Mouse (Mus musculus): Measurements from ENCODE around the gene Ppm1m. TPM values are rescaled to one million over a fixed set of nuclear protein-coding genes. Genes with fewer than 3 reads are reported as not detected.

The Ppm1m gene
- polyA plus RNA-seq, 1 experiment from 2014 or later = 33.4 TPM

DNA sequence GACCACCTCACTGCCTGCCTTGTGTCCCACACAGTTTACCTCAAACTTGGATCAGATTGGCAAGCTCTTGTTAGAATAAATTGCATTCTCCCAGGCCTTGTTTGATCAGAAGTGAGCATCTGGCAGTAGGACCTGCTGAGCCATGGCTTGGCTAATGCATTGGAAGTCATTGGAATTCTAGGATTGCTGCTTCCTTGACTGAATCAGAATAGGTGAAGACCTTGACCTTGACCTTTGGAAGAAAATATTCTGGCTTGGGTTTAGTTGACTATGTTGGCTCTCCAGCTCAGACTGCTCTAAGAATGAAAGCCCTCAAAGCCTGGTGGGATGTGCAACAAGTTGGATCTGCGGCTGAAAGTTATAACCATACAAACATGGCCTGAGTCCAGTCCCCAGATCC, 8.2 kb downstream of the Ppm1m start:
- ATAC-seq = no peak
- WGBS = 78% methylated on average over 1 of the region's 1 CpGs
- Histone ChIP-seq H3K36me3 (ENCODE audit: insufficient read depth, low read length) (peaks cover 14% of the 10 kb centered on the region; the same call in 1 of the 2 replicates), H3K9ac (replicated peaks; ENCODE audit: low read depth) (no peak overlapping the region), H3K4me2 (replicated peaks; ENCODE audit: low read depth, low read length) (no peak overlapping the region), H3K27ac (ENCODE audit: low read length) (no peak overlapping the region), H3K4me1 (ENCODE audit: insufficient read depth, low read depth, low read length) (no peaks in the 10 kb centered on the region), H3K27me3 (replicated peaks; ENCODE audit: insufficient read depth, low read length) (no peaks in the 10 kb centered on the region), H3K4me3 (ENCODE audit: low read depth, low read length) (no peak overlapping the region), H3K9me3 (ENCODE audit: low read length) (no peaks in the 10 kb centered on the region)
- TF ChIP-seq CTCF (IDR thresholded peaks at IDR 0.05) (no peak), EP300 (IDR thresholded peaks at IDR 0.05) (no peak)
- no peak for DNase-seq (ENCODE audit: low spot score)

DNA sequence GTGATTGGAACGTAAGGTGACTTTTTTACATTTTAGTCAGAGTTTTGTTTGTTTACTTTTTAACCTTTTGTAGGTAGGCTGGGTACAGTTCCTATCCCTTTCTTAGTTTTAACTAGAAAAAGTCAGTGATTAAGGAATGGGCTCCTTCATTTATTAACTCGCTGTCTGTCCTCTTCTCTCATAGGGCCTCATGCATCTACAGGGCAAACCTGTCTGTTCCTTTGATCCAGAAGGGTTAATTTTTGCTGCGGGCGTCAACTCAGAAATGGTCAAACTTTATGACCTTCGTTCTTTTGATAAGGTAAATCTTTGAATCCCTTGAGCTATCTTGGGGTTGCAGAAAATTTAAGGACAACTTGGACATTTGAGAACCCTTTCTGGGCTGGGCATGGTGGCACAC, 15.6 kb downstream of the Ppm1m start:
- WGBS = 86% methylated on average over 5 of the region's 5 CpGs
- H3K27ac ChIP-seq (ENCODE audit: low read length) = no peak overlapping the region
- H3K4me3 ChIP-seq (ENCODE audit: low read depth, low read length) = no peak overlapping the region
- H3K4me1 ChIP-seq (ENCODE audit: insufficient read depth, low read depth, low read length) = no peaks in the 10 kb centered on the region
- no peaks in the 10 kb centered on the region for H3K27me3 ChIP-seq (replicated peaks; ENCODE audit: insufficient read depth, low read length)
- ATAC-seq (no peak), DNase-seq (ENCODE audit: low spot score) (no peak)
- no peak overlapping the region for H3K4me2 ChIP-seq (replicated peaks; ENCODE audit: low read depth, low read length)
- peaks cover 52% of the 10 kb centered on the region; the same call in 1 of the 2 replicates for H3K36me3 ChIP-seq (ENCODE audit: insufficient read depth, low read length)
- H3K9me3 ChIP-seq (ENCODE audit: low read length) = no peaks in the 10 kb centered on the region
- H3K9ac ChIP-seq (replicated peaks; ENCODE audit: low read depth) = no peak overlapping the region
- TF ChIP-seq CTCF (IDR thresholded peaks at IDR 0.05) (no peak), EP300 (IDR thresholded peaks at IDR 0.05) (no peak)

- Histone ChIP-seq H3K4me2 (replicated peaks; ENCODE audit: low read depth, low read length) (no peak overlapping the region), H3K4me3 (ENCODE audit: low read depth, low read length) (no peak overlapping the region), H3K27me3 (replicated peaks; ENCODE audit: insufficient read depth, low read length) (no peaks in the 10 kb centered on the region), H3K36me3 (ENCODE audit: insufficient read depth, low read length) (peaks cover 49% of the 10 kb centered on the region; the same call in 1 of the 2 replicates), H3K27ac (ENCODE audit: low read length) (no peak overlapping the region), H3K4me1 (ENCODE audit: insufficient read depth, low read depth, low read length) (no peaks in the 10 kb centered on the region), H3K9ac (replicated peaks; ENCODE audit: low read depth) (no peak overlapping the region), H3K9me3 (ENCODE audit: low read length) (no peaks in the 10 kb centered on the region)
- DNase-seq (ENCODE audit: low spot score) = no peak
- no peak for ATAC-seq
- 87% methylated on average over 4 of the region's 4 CpGs for WGBS
- TF ChIP-seq CTCF (IDR thresholded peaks at IDR 0.05) (no peak), EP300 (IDR thresholded peaks at IDR 0.05) (no peak)
Observed at GRCm38 (mm10) chr9:106182146-106182545, 17.4 kb downstream of the Ppm1m start.

DNA sequence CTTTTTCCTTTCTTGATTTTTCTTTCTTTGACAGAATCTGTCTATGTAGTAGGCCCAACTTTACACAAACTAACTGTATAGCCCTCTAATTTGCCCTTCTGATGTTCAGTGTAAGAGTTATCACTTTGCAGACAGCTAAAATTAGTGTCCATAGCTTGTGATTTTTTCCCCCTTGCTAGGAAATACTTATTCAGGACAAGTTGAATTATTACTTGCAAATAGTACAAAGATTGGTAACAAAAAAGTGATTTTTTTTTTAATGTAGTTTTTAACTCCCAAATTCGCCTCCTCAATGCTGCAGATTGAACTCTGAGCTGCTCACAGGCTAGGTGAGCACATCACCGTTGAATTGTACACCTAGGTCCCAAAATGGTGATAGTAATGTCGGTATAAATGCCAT, 19.6 kb downstream of the Ppm1m start:
- Histone ChIP-seq H3K27me3 (replicated peaks; ENCODE audit: insufficient read depth, low read length) (no peaks in the 10 kb centered on the region), H3K36me3 (ENCODE audit: insufficient read depth, low read length) (peaks cover 43% of the 10 kb centered on the region; the same call in 1 of the 2 replicates), H3K4me3 (ENCODE audit: low read depth, low read length) (no peak overlapping the region), H3K4me2 (replicated peaks; ENCODE audit: low read depth, low read length) (no peak overlapping the region), H3K9ac (replicated peaks; ENCODE audit: low read depth) (no peak overlapping the region), H3K9me3 (ENCODE audit: low read length) (no peaks in the 10 kb centered on the region), H3K4me1 (ENCODE audit: insufficient read depth, low read depth, low read length) (0 out of 2 replicates have a peak, but pooled peaks cover under 1% of the 10 kb centered on the region), H3K27ac (ENCODE audit: low read length) (no peak overlapping the region)
- no peak for DNase-seq (ENCODE audit: low spot score)
- no peak for ATAC-seq
- TF ChIP-seq CTCF (IDR thresholded peaks at IDR 0.05) (no peak), EP300 (IDR thresholded peaks at IDR 0.05) (no peak)
- 88% methylated on average over 3 of the region's 3 CpGs for WGBS

DNA sequence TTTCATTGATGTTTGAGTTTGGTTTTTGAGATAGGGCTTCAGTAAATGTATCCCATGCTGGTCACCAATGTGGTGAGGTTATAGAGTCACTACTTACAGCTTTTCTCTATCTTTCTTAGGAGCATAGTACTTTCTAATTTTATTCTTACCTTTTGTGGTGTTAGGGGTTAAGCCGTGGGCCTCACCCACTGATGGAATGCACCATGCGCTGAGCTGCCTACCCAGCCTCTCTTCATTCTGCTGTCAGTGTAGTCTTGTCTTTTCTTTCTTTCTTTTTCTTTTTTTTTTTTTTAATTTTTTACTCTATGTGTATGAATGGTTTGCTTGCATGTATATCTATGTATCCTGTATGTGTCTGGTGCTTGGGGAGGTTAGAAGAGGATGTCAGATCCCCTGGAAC, 20.1 kb downstream of the Ppm1m start:
- ATAC-seq = no peak
- no peak overlapping the region for H3K4me2 ChIP-seq (replicated peaks; ENCODE audit: low read depth, low read length)
- TF ChIP-seq CTCF (IDR thresholded peaks at IDR 0.05) (no peak), EP300 (IDR thresholded peaks at IDR 0.05) (no peak)
- H3K4me3 ChIP-seq (ENCODE audit: low read depth, low read length) = no peak overlapping the region
- 76% methylated on average over 2 of the region's 2 CpGs for WGBS
- H3K36me3 ChIP-seq (ENCODE audit: insufficient read depth, low read length) = peaks cover 40% of the 10 kb centered on the region; the same call in 1 of the 2 replicates
- no peaks in the 10 kb centered on the region for H3K9me3 ChIP-seq (ENCODE audit: low read length)
- no peak overlapping the region for H3K27ac ChIP-seq (ENCODE audit: low read length)
- no peak overlapping the region for H3K9ac ChIP-seq (replicated peaks; ENCODE audit: low read depth)
- no peak for DNase-seq (ENCODE audit: low spot score)
- no peaks in the 10 kb centered on the region for H3K27me3 ChIP-seq (replicated peaks; ENCODE audit: insufficient read depth, low read length)
- 0 out of 2 replicates have a peak, but pooled peaks cover 4% of the 10 kb centered on the region for H3K4me1 ChIP-seq (ENCODE audit: insufficient read depth, low read depth, low read length)

DNA sequence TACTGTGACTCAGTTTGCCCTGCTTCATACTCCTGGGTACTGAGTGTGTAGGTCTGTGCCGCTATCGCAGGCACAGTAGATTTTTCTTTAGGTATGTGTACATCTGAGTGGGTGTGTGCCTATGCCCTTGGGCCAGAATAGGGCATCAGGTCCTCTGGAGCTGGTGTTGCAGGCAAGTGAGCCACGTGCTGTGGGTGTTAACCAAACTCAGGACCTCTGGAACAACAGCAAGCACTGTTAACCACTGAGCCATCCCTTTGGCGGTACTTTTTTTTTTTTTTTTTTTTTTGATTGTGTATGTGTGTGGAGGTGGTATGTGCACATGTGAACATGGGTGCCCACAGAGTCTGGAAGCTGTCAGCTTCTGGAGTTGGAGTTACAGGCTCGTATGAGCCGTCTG, 21.7 kb downstream of the Ppm1m start:
- Histone ChIP-seq H3K4me2 (replicated peaks; ENCODE audit: low read depth, low read length) (no peak overlapping the region), H3K27ac (ENCODE audit: low read length) (no peak overlapping the region), H3K36me3 (ENCODE audit: insufficient read depth, low read length) (peaks cover 24% of the 10 kb centered on the region; the same call in 1 of the 2 replicates), H3K9me3 (ENCODE audit: low read length) (no peaks in the 10 kb centered on the region), H3K4me1 (ENCODE audit: insufficient read depth, low read depth, low read length) (peaks cover 8% of the 10 kb centered on the region; the same call in 1 of the 2 replicates), H3K4me3 (ENCODE audit: low read depth, low read length) (no peak overlapping the region), H3K27me3 (replicated peaks; ENCODE audit: insufficient read depth, low read length) (no peaks in the 10 kb centered on the region), H3K9ac (replicated peaks; ENCODE audit: low read depth) (no peak overlapping the region)
- TF ChIP-seq CTCF (IDR thresholded peaks at IDR 0.05) = no peak
- TF ChIP-seq EP300 (IDR thresholded peaks at IDR 0.05) = no peak
- no peak for ATAC-seq
- 91% methylated on average over 6 of the region's 6 CpGs for WGBS
- DNase-seq (ENCODE audit: low spot score) = no peak

DNA sequence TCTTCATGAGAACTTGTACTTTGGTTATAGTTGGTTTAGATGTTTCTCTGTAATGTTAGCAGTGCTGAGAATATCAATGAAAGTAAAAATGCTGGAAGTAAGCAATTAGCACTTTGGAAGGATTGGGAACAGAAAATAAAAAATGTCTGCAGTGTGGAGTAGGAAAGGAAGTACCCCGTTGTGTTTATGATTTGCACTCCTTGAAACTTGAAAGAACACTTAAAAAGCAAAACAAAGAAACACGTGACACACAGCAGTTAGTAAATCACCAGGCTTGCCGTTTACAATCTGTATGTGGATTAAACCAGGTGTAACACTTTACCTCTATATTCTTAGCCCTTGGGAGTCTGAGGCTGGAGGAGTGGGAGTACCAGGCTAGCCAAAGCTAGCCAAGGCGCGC, 22.8 kb downstream of the Ppm1m start:
- no peak overlapping the region for H3K4me3 ChIP-seq (ENCODE audit: low read depth, low read length)
- H3K9ac ChIP-seq (replicated peaks; ENCODE audit: low read depth) = no peak overlapping the region
- ATAC-seq = no peak
- H3K4me1 ChIP-seq (ENCODE audit: insufficient read depth, low read depth, low read length) = peaks cover 8% of the 10 kb centered on the region; the same call in 1 of the 2 replicates
- H3K27ac ChIP-seq (ENCODE audit: low read length) = no peak overlapping the region
- peaks cover 17% of the 10 kb centered on the region; the same call in 1 of the 2 replicates for H3K36me3 ChIP-seq (ENCODE audit: insufficient read depth, low read length)
- no peak for DNase-seq (ENCODE audit: low spot score)
- H3K27me3 ChIP-seq (replicated peaks; ENCODE audit: insufficient read depth, low read length) = no peaks in the 10 kb centered on the region
- H3K4me2 ChIP-seq (replicated peaks; ENCODE audit: low read depth, low read length) = no peak overlapping the region
- WGBS = 62% methylated on average over 5 of the region's 5 CpGs
- TF ChIP-seq EP300 (IDR thresholded peaks at IDR 0.05) (no peak), CTCF (IDR thresholded peaks at IDR 0.05) (no peak)
- H3K9me3 ChIP-seq (ENCODE audit: low read length) = no peaks in the 10 kb centered on the region
